Mouse (Mus musculus) myocyte (in vitro differentiated cells): ENCODE results near the gene Mien1. TPM values are rescaled to one million over a fixed set of nuclear protein-coding genes. Genes with fewer than 3 reads are reported as not detected.

Experiments used
- H3K27me3 ChIP-seq: one replicate; pipeline ENCODE4 v1.6.1; 2011; ENCODE audit not compliant: control insufficient read depth, insufficient read depth, insufficient read length
- H3K36me3 ChIP-seq: one replicate; pipeline ENCODE4 v1.6.1; 2011; ENCODE audit not compliant: control insufficient read depth, insufficient read depth
- H3K4me2 ChIP-seq: one replicate; pipeline ENCODE4 v1.6.1; 2011; ENCODE audit warnings: low read depth, control low read depth
- H3K4me3 ChIP-seq: one replicate; pipeline ENCODE4 v1.5.1; 2011; ENCODE audit warnings: mild to moderate bottlenecking, control low read depth, moderate library complexity
- H3K79me2 ChIP-seq: one replicate; pipeline ENCODE4 v1.6.1; 2011; ENCODE audit not compliant: control insufficient read depth, insufficient read depth
- H3ac ChIP-seq: one replicate; pipeline ENCODE4 v1.6.1; 2011; ENCODE audit not compliant: control insufficient read depth, insufficient read length
- CEBPB ChIP-seq: IDR thresholded peaks from 2 replicates; pipeline ENCODE4 v1.6.1; 2011; ENCODE audit warnings: mild to moderate bottlenecking, moderate library complexity; ENCODE audit not compliant: poor library complexity, insufficient read depth, severe bottlenecking
- E2F4 ChIP-seq: IDR thresholded peaks from one replicate; pipeline ENCODE4 v1.6.1; 2011; ENCODE audit warnings: mild to moderate bottlenecking, control low read depth, moderate library complexity; ENCODE audit not compliant: insufficient read depth
- MAX ChIP-seq: IDR thresholded peaks from one replicate; pipeline ENCODE4 v1.6.1; 2011; ENCODE audit warnings: low read depth, mild to moderate bottlenecking, control low read depth
- MYOD1 ChIP-seq, 3 experiments: IDR thresholded peaks; one replicate each; pipeline ENCODE4 v1.6.1; 2011; ENCODE audit warnings: control low read depth in 2 of 3, low read depth in 2 of 3, mild to moderate bottlenecking in 2 of 3, moderate library complexity in 1 of 3; ENCODE audit not compliant: insufficient read length in 2 of 3, control insufficient read depth in 1 of 3
- MYOG ChIP-seq, 3 experiments: IDR thresholded peaks; one replicate each; pipeline ENCODE4 v1.6.1; 2011; ENCODE audit warnings: control low read depth in 2 of 3, low read depth in 2 of 3, mild to moderate bottlenecking in 2 of 3; ENCODE audit not compliant: insufficient read length in 2 of 3, control insufficient read depth in 1 of 3, insufficient read depth in 1 of 3
- POLR2A ChIP-seq: IDR thresholded peaks from one replicate; pipeline ENCODE4 v1.6.1; 2011; ENCODE audit warnings: low read depth, mild to moderate bottlenecking, control low read depth, moderate library complexity; ENCODE audit not compliant: insufficient read length
- POLR2AphosphoS2 ChIP-seq: IDR thresholded peaks from one replicate; pipeline ENCODE4 v1.6.1; 2011; ENCODE audit warnings: low read depth, control low read depth; ENCODE audit not compliant: insufficient read length
- REST ChIP-seq: IDR thresholded peaks from one replicate; pipeline ENCODE4 v1.6.1; 2011; ENCODE audit warnings: mild to moderate bottlenecking, control low read depth, moderate library complexity; ENCODE audit not compliant: insufficient read depth, insufficient read length
- SRF ChIP-seq: IDR thresholded peaks from one replicate; pipeline ENCODE4 v1.6.1; 2011; ENCODE audit warnings: low read depth; ENCODE audit not compliant: control insufficient read depth, insufficient read length
- TCF12 ChIP-seq: IDR thresholded peaks from one replicate; pipeline ENCODE4 v1.6.1; 2011; ENCODE audit warnings: mild to moderate bottlenecking, control low read depth; ENCODE audit not compliant: poor library complexity, insufficient read depth, severe bottlenecking
- TCF3 ChIP-seq: IDR thresholded peaks from one replicate; pipeline ENCODE4 v1.6.1; 2011; ENCODE audit warnings: low read depth, control low read depth; ENCODE audit not compliant: insufficient read length
- USF1 ChIP-seq: IDR thresholded peaks from one replicate; pipeline ENCODE4 v1.6.1; 2011; ENCODE audit warnings: low read depth, mild to moderate bottlenecking, control low read depth, moderate library complexity
- polyA plus RNA-seq: library from polyadenylated mRNA; unstranded; fragments of >200 nt; fragmentation: generic; extraction: Trizol; gene quantifications from one replicate; pipeline ENCODE4 v1.2.1, GENCODE M21; 2012; ENCODE audit warnings: missing spikeins

Gene Mien1
- polyA plus RNA-seq, 1 experiment = 112 TPM

DNA sequence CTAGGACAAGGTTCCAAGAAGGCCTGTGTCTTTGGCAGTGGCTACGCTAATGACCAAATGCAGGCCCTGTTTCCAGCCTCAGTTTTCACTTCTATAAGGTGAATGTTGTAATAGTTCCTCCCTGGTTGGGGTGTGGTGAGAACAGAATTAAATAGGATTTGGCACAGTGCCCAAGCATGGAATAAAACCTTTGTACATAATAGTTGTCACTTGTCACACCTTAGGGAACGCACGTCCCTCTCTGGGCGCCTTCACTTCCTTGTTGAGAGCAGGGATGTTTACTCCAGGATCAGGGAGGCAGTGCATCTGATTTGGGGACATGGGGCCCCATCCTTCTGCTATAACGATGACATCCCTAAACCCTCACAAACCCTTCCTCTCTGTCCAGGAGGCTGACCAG lies 10.4 kb downstream of the Mien1 start:
- Histone ChIP-seq H3ac (no peak overlapping the region), H3K4me3 (no peak overlapping the region), H3K79me2 (no peaks in the 10 kb centered on the region), H3K36me3 (peaks cover 30% of the 10 kb centered on the region), H3K4me2 (no peak overlapping the region), H3K27me3 (no peaks in the 10 kb centered on the region)
- TF ChIP-seq POLR2AphosphoS2 (no peak), TCF3 (no peak), MYOG (IDR thresholded peaks at IDR 0.05; ENCODE audit: control insufficient read depth in 1 of 3, insufficient read depth in 1 of 3, insufficient read length in 2 of 3, low read depth in 2 of 3) (no peak), MYOD1 (IDR thresholded peaks at IDR 0.05; ENCODE audit: control insufficient read depth in 1 of 3, insufficient read length in 2 of 3, low read depth in 2 of 3) (no peak), TCF12 (no peak), REST (no peak), MAX (no peak), SRF (no peak), USF1 (no peak), E2F4 (no peak), POLR2A (no peak), CEBPB (no peak)

- Histone ChIP-seq H3K4me3 (no peak overlapping the region), H3K27me3 (no peaks in the 10 kb centered on the region), H3K79me2 (no peaks in the 10 kb centered on the region), H3ac (no peak overlapping the region), H3K36me3 (peaks cover 21% of the 10 kb centered on the region), H3K4me2 (no peak overlapping the region)
- TF ChIP-seq CEBPB (no peak), SRF (no peak), MYOG (IDR thresholded peaks at IDR 0.05; ENCODE audit: control insufficient read depth in 1 of 3, insufficient read depth in 1 of 3, insufficient read length in 2 of 3, low read depth in 2 of 3) (no peak), MYOD1 (IDR thresholded peaks at IDR 0.05; ENCODE audit: control insufficient read depth in 1 of 3, insufficient read length in 2 of 3, low read depth in 2 of 3) (no peak), POLR2A (no peak), TCF3 (no peak), POLR2AphosphoS2 (no peak), TCF12 (no peak), REST (no peak), USF1 (no peak), MAX (no peak), E2F4 (no peak)
Measured at GRCm38 (mm10) chr11:98426592-98426991, 12.2 kb downstream of the Mien1 start.

DNA sequence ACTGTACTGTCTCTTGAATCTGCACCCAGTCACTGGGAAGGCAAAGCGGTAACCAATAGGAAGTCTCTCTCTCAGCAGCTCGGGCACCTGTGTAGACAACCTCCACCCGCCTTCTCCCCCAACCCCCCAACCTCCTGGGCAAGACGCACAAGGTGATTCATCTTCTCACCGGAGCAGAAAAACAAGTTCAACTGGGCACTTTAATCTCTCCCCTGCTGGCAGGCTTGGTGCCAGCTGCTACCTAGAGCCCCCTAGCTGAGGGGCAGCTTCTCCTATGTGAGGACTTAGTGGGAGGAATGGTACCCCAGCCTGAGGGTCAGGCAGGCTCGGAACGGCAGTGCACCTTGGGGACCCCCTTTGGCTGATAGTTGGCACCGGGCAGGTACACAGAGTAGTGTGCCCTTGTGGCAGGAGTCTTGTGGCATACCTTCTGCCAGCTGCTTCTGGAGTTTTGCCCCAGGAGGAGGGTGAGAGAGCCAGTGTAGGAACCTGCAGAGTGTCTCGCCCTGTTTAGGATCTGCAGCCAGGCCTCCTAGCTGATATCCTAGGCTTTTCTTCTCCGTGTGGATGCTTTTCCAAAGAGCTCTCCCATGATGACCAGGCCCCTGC lies 19.7 kb downstream of the Mien1 start:
- no peak overlapping the region for H3K4me3 ChIP-seq
- no peaks in the 10 kb centered on the region for H3K27me3 ChIP-seq
- peaks cover 25% of the 10 kb centered on the region for H3K79me2 ChIP-seq
- H3K4me2 ChIP-seq = no peak overlapping the region
- no peak for TF ChIP-seq SRF
- no peak for TF ChIP-seq CEBPB
- H3K36me3 ChIP-seq = peaks cover 8% of the 10 kb centered on the region
- no peak overlapping the region for H3ac ChIP-seq

GRCm38 (mm10) chr11:98418273-98418672 lies 20.5 kb downstream of the Mien1 start:
- no peak overlapping the region for H3K4me3 ChIP-seq
- H3K36me3 ChIP-seq = peaks cover 8% of the 10 kb centered on the region
- no peaks in the 10 kb centered on the region for H3K27me3 ChIP-seq
- peak overlapping the region; percentile 27 for H3K4me2 ChIP-seq
- TF ChIP-seq REST = no peak
- peak; percentile 74 for TF ChIP-seq TCF3
- no peak for TF ChIP-seq E2F4
- TF ChIP-seq POLR2AphosphoS2 = no peak
- TF ChIP-seq TCF12 = peak; percentile 75
- TF ChIP-seq SRF = peak; percentile 5
- TF ChIP-seq CEBPB = no peak
- no peak for TF ChIP-seq POLR2A
- TF ChIP-seq MYOD1 (IDR thresholded peaks at IDR 0.05; ENCODE audit: control insufficient read depth in 1 of 3, insufficient read length in 2 of 3, low read depth in 2 of 3) = peak; percentile 63 to 92 (median 86)
- no peak for TF ChIP-seq MAX
- peak; percentile 90 to 96 (median 94) for TF ChIP-seq MYOG (IDR thresholded peaks at IDR 0.05; ENCODE audit: control insufficient read depth in 1 of 3, insufficient read depth in 1 of 3, insufficient read length in 2 of 3, low read depth in 2 of 3)
- TF ChIP-seq USF1 = no peak
- H3K79me2 ChIP-seq = peaks cover 28% of the 10 kb centered on the region
- no peak overlapping the region for H3ac ChIP-seq

DNA sequence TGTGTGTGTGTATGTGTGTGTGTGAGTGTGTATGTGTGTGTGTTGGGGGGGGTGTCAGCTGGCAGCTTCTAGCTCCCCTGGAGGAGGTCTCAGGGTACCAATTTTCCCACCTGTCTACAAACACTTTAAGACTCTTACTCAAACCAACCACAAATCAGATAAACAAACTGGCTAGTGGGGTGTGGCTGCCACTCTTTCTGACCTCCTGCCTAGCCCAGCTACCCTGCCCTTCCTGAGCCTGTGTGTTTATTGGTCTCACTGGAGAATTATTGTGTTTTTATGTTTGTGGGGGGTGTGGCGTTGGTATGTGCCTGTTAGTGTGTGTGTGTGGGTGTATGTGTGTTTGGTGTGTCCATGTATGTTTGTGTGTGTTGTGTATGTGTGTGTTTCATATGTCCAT lies 21.7 kb downstream of the Mien1 start:
- H3K27me3 ChIP-seq = no peaks in the 10 kb centered on the region
- H3K79me2 ChIP-seq = peaks cover 28% of the 10 kb centered on the region
- no peak for TF ChIP-seq CEBPB
- no peak overlapping the region for H3K4me2 ChIP-seq
- no peak overlapping the region for H3K4me3 ChIP-seq
- peaks cover 8% of the 10 kb centered on the region for H3K36me3 ChIP-seq
- no peak overlapping the region for H3ac ChIP-seq
